Comparison of ENCODE assay signal across 30 mouse cellular contexts in the genomic region with DNA sequence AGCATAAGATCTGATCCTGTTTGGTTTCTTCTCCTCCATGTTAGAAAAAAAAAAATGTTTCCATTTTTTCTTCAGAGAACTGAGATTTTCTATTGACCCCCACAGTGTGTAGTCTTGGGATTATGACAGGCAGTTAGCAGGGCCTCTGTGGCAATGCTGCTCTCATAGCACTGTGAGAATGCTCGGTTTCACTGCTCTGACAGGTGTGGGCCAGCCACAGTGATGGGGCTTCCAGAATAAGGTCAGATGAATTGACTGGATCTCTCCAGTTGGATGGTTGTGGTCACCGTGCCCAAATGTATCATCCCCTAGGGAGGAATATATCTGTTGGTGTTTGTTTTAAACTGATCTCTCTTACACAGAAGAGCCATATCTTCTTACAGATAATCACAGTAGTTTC. TPM values are rescaled to one million over a fixed set of nuclear protein-coding genes. Genes with fewer than 3 reads are reported as not detected.
"Had no signal": no experiment of that assay in that cellular context is flagged by ENCODE, and none has a peak within 500 bp of the region (broad histone marks: within the 10 kb centered on the region; RNA-seq: fewer than 3 reads in every experiment).

No protein-coding gene starts in this region.

- H3K4me3 ChIP-seq: embryonic facial prominence, embryonic 10.5 days; embryonic facial prominence, embryonic 12.5 days; embryonic facial prominence, embryonic 13.5 days; embryonic facial prominence, embryonic 15.5 days; erythroblast, embryonic 14.5 days; forebrain, embryonic 10.5 days; forebrain, embryonic 12.5 days; forebrain, embryonic 13.5 days; forebrain, embryonic 15.5 days; gastrocnemius, adult 2 months; heart, adult 2 months had no signal

- H3K27me3 ChIP-seq: embryonic facial prominence, embryonic 12.5 days; embryonic facial prominence, embryonic 13.5 days; embryonic facial prominence, embryonic 15.5 days; forebrain, embryonic 12.5 days; forebrain, embryonic 13.5 days; forebrain, embryonic 15.5 days had no signal

- H3K9ac ChIP-seq: embryonic facial prominence, embryonic 12.5 days; embryonic facial prominence, embryonic 13.5 days; embryonic facial prominence, embryonic 15.5 days; forebrain, embryonic 12.5 days; forebrain, embryonic 13.5 days; forebrain, embryonic 15.5 days; forebrain, postnatal 0 days had no signal

- H3K27ac ChIP-seq: embryonic facial prominence, embryonic 10.5 days; embryonic facial prominence, embryonic 12.5 days; embryonic facial prominence, embryonic 13.5 days; embryonic facial prominence, embryonic 15.5 days; forebrain, embryonic 10.5 days; forebrain, embryonic 12.5 days; forebrain, embryonic 13.5 days; forebrain, embryonic 15.5 days; gastrocnemius, adult 2 months; heart, adult 2 months had no signal

- ATAC-seq: forebrain, embryonic 13.5 days; forebrain, embryonic 14.5 days; forebrain, embryonic 15.5 days; forebrain, postnatal 0 days had no signal

- H3K9me3 ChIP-seq: embryonic facial prominence, embryonic 10.5 days; embryonic facial prominence, embryonic 12.5 days; embryonic facial prominence, embryonic 13.5 days; embryonic facial prominence, embryonic 15.5 days; forebrain, embryonic 10.5 days; forebrain, embryonic 12.5 days; forebrain, embryonic 13.5 days; forebrain, embryonic 15.5 days had no signal

- DNase-seq: cerebellum, adult 2 months; cerebellum, adult 8-10 months; cerebellum, adult 9-10 months; cerebellum, adult 9-11 months; cerebellum, postnatal 10 days; cerebellum, postnatal 14 days; cerebellum, postnatal 25 days; cerebellum, postnatal 36 days; embryo, embryonic 11 days; forebrain, postnatal 0 days; gastrocnemius, adult 2 months; gastrocnemius, postnatal 10 days; gastrocnemius, postnatal 14 days; gastrocnemius, postnatal 25 days; gastrocnemius, postnatal 36 days; heart, adult 18-20 months; heart, adult 2 months had no signal

- H3K4me1 ChIP-seq: embryonic facial prominence, embryonic 12.5 days; embryonic facial prominence, embryonic 13.5 days; embryonic facial prominence, embryonic 15.5 days; forebrain, embryonic 12.5 days; forebrain, embryonic 13.5 days; forebrain, embryonic 15.5 days had no signal

- H3K4me2 ChIP-seq: embryonic facial prominence, embryonic 12.5 days; embryonic facial prominence, embryonic 13.5 days; embryonic facial prominence, embryonic 15.5 days; forebrain, embryonic 12.5 days; forebrain, embryonic 13.5 days; forebrain, embryonic 15.5 days had no signal

RNA-seq across cellular contexts. Expression of gene Abhd16b, which starts 16.2 kb away (rescaled TPM):
- polyA plus RNA-seq: cerebellum, adult 2 months; cortical plate, adult 2 months; erythroblast, embryonic 14.5 days; forebrain, embryonic 10.5 days; forebrain, embryonic 11.5 days; forebrain, embryonic 12.5 days; forebrain, embryonic 13.5 days; forebrain, embryonic 14.5 days; forebrain, embryonic 15.5 days; forebrain, postnatal 0 days; frontal cortex, adult 2 months; heart, adult 2 months had no signal
